Mouse (Mus musculus) midbrain, embryonic 13.5 days (tissue): Measurements from ENCODE around the gene Mc1r. TPM values are rescaled to one million over a fixed set of nuclear protein-coding genes. Genes with fewer than 3 reads are reported as not detected.

Experiments
- ATAC-seq: fragments of 200-750 bp; cut with Nextera tagmentation; 2 replicates; pipeline ENCODE4 v1.8.0; 2017; ENCODE audit warnings: mild to moderate bottlenecking, moderate TSS enrichment, moderate library complexity
- H3K27ac ChIP-seq: fragments of 300-500 bp; sonication (generic); 2 replicates; pipeline ENCODE4 v1.5.1; 2015; ENCODE audit warnings: inconsistent platforms, mild to moderate bottlenecking, moderate library complexity
- H3K27me3 ChIP-seq: fragments of 300-500 bp; sonication (generic); 2 replicates; pipeline ENCODE4 v1.6.1; 2015; ENCODE audit warnings: mild to moderate bottlenecking, inconsistent platforms
- H3K36me3 ChIP-seq: fragments of 300-500 bp; sonication (generic); 2 replicates; pipeline ENCODE4 v1.6.1; 2015; ENCODE audit warnings: mild to moderate bottlenecking, inconsistent platforms
- H3K4me1 ChIP-seq: fragments of 300-500 bp; sonication (generic); replicated peaks from 2 replicates; pipeline ENCODE4 v1.6.1; 2015; ENCODE audit warnings: inconsistent platforms
- H3K4me2 ChIP-seq: fragments of 300-500 bp; sonication (generic); replicated peaks from 2 replicates; pipeline ENCODE4 v1.6.1; 2015; ENCODE audit warnings: moderate library complexity, mild to moderate bottlenecking, inconsistent platforms
- H3K4me3 ChIP-seq: fragments of 300-500 bp; sonication (generic); replicated peaks from 2 replicates; pipeline ENCODE4 v1.5.1; 2015; ENCODE audit warnings: mild to moderate bottlenecking, inconsistent platforms
- H3K9ac ChIP-seq: fragments of 300-500 bp; sonication (generic); replicated peaks from 2 replicates; pipeline ENCODE4 v1.6.1; 2015; ENCODE audit warnings: mild to moderate bottlenecking, inconsistent platforms
- H3K9me3 ChIP-seq: fragments of 300-500 bp; sonication (generic); 2 replicates; pipeline ENCODE4 v1.6.1; 2016; ENCODE audit warnings: mild to moderate bottlenecking, inconsistent platforms
- WGBS: fragments of 180-500 bp; shearing (Covaris S2); methylation state at CpG from one replicate; pipeline ENCODE4 v1.1.7; 2015; 5-methylcytosine and 5-hydroxymethylcytosine counted together
- polyA plus RNA-seq: library from polyadenylated mRNA; unstranded; fragments of >200 nt; fragmentation: Nextera tagmentation; extraction: Ambion mirVana; gene quantifications from 2 replicates; pipeline ENCODE4 v1.2.1, GENCODE M21; 2015

Gene Mc1r
- 0.17 and 0.31 TPM in 2 replicates for polyA plus RNA-seq

GRCm38 (mm10) chr8:123406786-123407185 lies at the start of gene Mc1r:
Mc1r (plus strand) TSS chr8:123407107.
- Histone ChIP-seq H3K27me3 (no peaks in the 10 kb centered on the region), H3K9me3 (no peaks in the 10 kb centered on the region), H3K27ac (no peak within 1 kb of the TSS), H3K9ac (no peak within 1 kb of the TSS), H3K4me3 (no peak within 1 kb of the TSS), H3K4me1 (peaks cover 40% of the 10 kb centered on the region), H3K36me3 (peaks cover 20% of the 10 kb centered on the region), H3K4me2 (no peak within 1 kb of the TSS)
- WGBS, result 6% methylated on average over 4 of the region's 4 CpGs
- ATAC-seq, result no peak

DNA sequence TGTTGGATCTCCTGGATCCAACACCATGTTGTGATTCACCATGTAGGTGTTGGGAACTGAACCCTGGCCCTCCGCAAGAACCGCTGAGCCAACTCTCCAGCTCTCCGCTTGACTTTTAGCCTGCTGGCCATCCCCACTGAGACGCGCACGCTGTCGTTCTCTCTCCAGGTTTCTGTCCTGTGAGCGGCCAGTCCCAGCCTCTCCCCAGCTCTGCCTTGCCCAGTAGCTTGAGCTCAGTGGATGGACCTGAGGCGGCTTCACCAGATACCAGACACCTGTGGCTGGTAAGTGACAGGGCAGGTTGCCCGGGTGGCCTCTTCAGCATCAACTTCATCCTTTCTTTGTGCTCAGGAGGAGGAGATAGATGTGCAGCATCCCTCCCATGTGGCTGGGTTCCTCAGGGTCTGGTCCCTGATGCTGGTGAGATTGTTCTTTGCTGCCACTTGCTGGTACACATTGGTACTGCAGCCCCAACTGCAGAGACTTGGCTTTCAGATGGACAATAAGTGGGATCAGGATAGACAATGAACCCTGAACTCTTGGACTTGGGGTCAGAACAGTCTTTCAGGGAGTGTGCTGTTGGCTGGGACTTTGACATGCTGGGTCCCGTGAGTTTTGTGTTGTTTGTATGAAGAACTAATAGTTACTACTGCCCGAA lies 45.7 kb upstream of the Mc1r start:
- peak; percentile 87 for ATAC-seq
- 36% methylated on average over 12 of the region's 12 CpGs for WGBS
- Histone ChIP-seq H3K9me3 (no peaks in the 10 kb centered on the region), H3K4me1 (0 out of 2 replicates have a peak, but pooled peaks cover 3% of the 10 kb centered on the region), H3K27ac (0 out of 2 replicates have a peak overlapping the region, but pooled peaks have one; percentile 47), H3K27me3 (no peaks in the 10 kb centered on the region), H3K9ac (no peak overlapping the region; the same call in 1 of the 2 replicates), H3K4me2 (no peak overlapping the region), H3K4me3 (no peak overlapping the region), H3K36me3 (peaks cover 88% of the 10 kb centered on the region)

GRCm38 (mm10) chr8:123373403-123374238 lies 33.3 kb upstream of the Mc1r start, which contains the start of gene Tcf25:
Tcf25 (plus strand) TSS chr8:123373753.
- no peaks in the 10 kb centered on the region for H3K9me3 ChIP-seq
- no peaks in the 10 kb centered on the region for H3K27me3 ChIP-seq
- H3K4me1 ChIP-seq, result peaks cover 31% of the 10 kb centered on the region
- H3K36me3 ChIP-seq, result peaks cover 33% of the 10 kb centered on the region
- peak within 1 kb of the TSS; percentile 75 for H3K4me3 ChIP-seq
- WGBS, result under 1% methylated on average over 75 of the region's 75 CpGs
- ATAC-seq, result peak; percentile 94
- H3K27ac ChIP-seq, result peak within 1 kb of the TSS; percentile 96
- peak within 1 kb of the TSS; percentile 87 for H3K9ac ChIP-seq
- peak within 1 kb of the TSS; percentile 74 for H3K4me2 ChIP-seq

GRCm38 (mm10) chr8:123374239-123374578 lies 32.7 kb upstream of the Mc1r start:
- Histone ChIP-seq H3K4me2 (peak overlapping the region; percentile 74), H3K4me3 (peak overlapping the region; percentile 75), H3K27me3 (no peaks in the 10 kb centered on the region), H3K27ac (peak overlapping the region; percentile 96), H3K4me1 (peaks cover 31% of the 10 kb centered on the region), H3K9ac (peak overlapping the region; percentile 87), H3K36me3 (peaks cover 27% of the 10 kb centered on the region), H3K9me3 (no peaks in the 10 kb centered on the region)
- 1% methylated on average over 20 of the region's 20 CpGs for WGBS
- ATAC-seq, result peak; percentile 73

- Histone ChIP-seq H3K27ac (peak overlapping the region; percentile 53; the same call in 1 of the 2 replicates), H3K36me3 (peaks cover 19% of the 10 kb centered on the region; the same call in 1 of the 2 replicates), H3K4me1 (peaks cover 31% of the 10 kb centered on the region), H3K4me3 (no peak overlapping the region), H3K9ac (peak overlapping the region; percentile 87), H3K27me3 (no peaks in the 10 kb centered on the region), H3K4me2 (0 out of 2 replicates have a peak overlapping the region, but pooled peaks have one; percentile 5), H3K9me3 (no peaks in the 10 kb centered on the region)
- WGBS, result 88% methylated on average over 10 of the region's 10 CpGs
- ATAC-seq, result no peak
These were observed 31.2 kb upstream of the Mc1r start for GRCm38 (mm10) chr8:123375701-123376100.

GRCm38 (mm10) chr8:123376106-123376505 lies 30.8 kb upstream of the Mc1r start:
- Histone ChIP-seq H3K4me2 (0 out of 2 replicates have a peak overlapping the region, but pooled peaks have one; percentile 5), H3K9me3 (no peaks in the 10 kb centered on the region), H3K36me3 (peaks cover 22% of the 10 kb centered on the region), H3K4me3 (no peak overlapping the region), H3K9ac (peak overlapping the region; percentile 87), H3K4me1 (peaks cover 31% of the 10 kb centered on the region), H3K27me3 (no peaks in the 10 kb centered on the region), H3K27ac (peak overlapping the region; percentile 53; the same call in 1 of the 2 replicates)
- no peak for ATAC-seq
- 59% methylated on average over 8 of the region's 8 CpGs for WGBS

DNA sequence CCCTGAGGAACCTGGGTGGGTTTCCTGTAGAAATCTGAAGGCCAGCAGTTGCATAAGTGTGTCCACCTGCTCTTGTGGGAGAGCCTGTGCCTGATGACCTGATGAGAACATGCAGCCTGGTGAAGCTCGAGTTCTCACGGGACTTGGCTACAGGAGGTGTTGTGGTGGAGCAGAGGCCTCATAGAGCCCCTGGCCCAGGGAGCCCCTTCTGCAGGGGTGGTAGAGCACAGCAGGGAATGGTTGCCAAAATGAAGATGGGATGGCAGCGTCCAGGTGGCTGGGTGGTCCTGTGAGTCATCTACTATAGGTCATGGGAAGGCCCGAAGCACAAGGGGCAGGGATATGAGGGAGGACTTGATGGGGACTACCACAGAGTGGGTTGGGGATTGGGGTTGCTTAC lies 25.2 kb upstream of the Mc1r start:
- Histone ChIP-seq H3K4me2 (no peak overlapping the region), H3K9me3 (no peaks in the 10 kb centered on the region), H3K27ac (no peak overlapping the region), H3K4me3 (no peak overlapping the region), H3K27me3 (no peaks in the 10 kb centered on the region), H3K36me3 (peaks cover 67% of the 10 kb centered on the region), H3K9ac (no peak overlapping the region), H3K4me1 (peaks cover under 1% of the 10 kb centered on the region; the same call in 1 of the 2 replicates)
- ATAC-seq, result no peak
- WGBS, result 93% methylated on average over 4 of the region's 4 CpGs

DNA sequence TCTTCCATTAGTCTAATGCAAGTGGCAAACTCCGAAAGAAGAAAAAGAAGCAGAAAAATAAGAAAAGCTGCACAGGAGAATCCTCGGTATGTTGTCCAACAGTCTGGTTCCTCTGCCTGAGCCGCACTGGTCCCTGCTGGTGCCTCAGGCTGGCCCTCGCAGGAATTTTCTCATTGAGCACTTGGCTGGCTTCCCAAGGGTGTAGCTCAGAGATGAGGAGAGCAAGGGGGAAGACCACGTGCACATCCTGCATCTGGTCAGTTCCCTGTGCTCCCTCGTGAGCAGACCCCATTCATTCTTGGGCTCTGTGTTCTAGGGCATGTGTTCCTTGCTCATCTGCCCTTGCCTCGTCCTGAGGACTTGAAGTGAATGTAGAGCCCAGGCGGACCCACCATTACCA lies 24.4 kb upstream of the Mc1r start:
- H3K9ac ChIP-seq, result no peak overlapping the region
- H3K9me3 ChIP-seq, result no peaks in the 10 kb centered on the region
- H3K4me3 ChIP-seq, result no peak overlapping the region
- H3K36me3 ChIP-seq, result peaks cover 75% of the 10 kb centered on the region
- H3K27me3 ChIP-seq, result no peaks in the 10 kb centered on the region
- 95% methylated on average over 8 of the region's 8 CpGs for WGBS
- H3K27ac ChIP-seq, result no peak overlapping the region
- no peak overlapping the region for H3K4me2 ChIP-seq
- H3K4me1 ChIP-seq, result no peaks in the 10 kb centered on the region
- no peak for ATAC-seq

DNA sequence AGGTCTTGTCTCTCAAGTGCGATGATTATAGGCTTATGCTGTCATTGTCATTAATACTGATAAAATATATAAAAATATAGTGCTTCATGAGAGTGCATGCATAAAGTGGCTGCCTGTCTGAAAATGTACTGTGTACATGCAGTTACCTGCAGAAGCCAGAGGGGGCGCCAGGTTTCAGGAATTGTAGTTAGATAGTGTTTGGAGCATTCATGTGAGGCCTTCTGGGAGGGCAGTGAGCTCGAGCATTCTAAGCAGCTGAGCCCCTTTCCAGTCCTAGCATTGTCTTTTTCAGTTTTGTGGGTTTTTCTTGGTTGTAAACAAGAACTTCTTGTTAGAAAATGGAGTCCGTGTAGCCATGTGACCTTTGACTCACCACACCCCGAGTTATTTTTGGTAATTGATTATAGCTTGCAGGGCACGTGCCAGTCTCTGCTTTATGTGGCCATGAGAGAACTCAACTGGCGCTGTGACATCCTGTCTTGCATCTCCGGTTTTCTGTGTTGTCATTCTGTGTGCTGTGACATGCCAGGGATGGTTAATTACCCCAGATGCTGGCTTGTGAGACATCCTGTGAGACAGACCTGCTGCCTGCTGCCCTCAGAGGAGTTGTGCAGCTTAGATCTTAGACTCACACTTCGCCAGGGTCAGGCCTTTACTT lies 21.9 kb upstream of the Mc1r start:
- Histone ChIP-seq H3K9ac (no peak overlapping the region), H3K36me3 (peaks cover 94% of the 10 kb centered on the region), H3K4me1 (no peaks in the 10 kb centered on the region), H3K27me3 (no peaks in the 10 kb centered on the region), H3K9me3 (no peaks in the 10 kb centered on the region), H3K4me2 (no peak overlapping the region), H3K27ac (no peak overlapping the region), H3K4me3 (no peak overlapping the region)
- no peak for ATAC-seq
- 73% methylated on average over 9 of the region's 9 CpGs for WGBS

DNA sequence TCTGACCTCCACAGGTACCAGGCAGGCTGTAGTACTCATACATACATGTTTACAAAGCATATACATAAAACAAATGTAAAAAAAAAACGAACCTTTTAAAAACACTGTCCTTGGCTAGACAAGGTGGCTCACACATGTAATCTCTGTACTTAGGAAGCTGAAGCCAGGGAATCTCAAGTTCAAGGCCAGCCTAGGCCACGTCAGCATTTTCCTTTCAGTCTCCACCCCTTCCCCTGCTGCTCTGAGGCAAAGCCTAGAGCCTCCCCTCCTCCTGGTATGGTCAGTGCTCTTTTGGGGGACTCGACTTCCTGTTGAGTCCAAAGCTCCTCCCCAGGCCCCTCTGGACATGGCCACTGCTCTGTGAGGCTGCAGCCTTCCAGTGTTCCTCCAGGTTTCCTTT lies 19.9 kb upstream of the Mc1r start:
- Histone ChIP-seq H3K4me2 (no peak overlapping the region), H3K9ac (no peak overlapping the region), H3K9me3 (no peaks in the 10 kb centered on the region), H3K4me1 (no peaks in the 10 kb centered on the region), H3K27me3 (no peaks in the 10 kb centered on the region), H3K27ac (no peak overlapping the region), H3K36me3 (peaks cover 99% of the 10 kb centered on the region), H3K4me3 (no peak overlapping the region)
- ATAC-seq, result no peak
- WGBS, result 85% methylated on average over 3 of the region's 3 CpGs

- Histone ChIP-seq H3K27me3 (no peaks in the 10 kb centered on the region), H3K9ac (no peak overlapping the region), H3K4me1 (no peaks in the 10 kb centered on the region), H3K36me3 (peaks cover 99% of the 10 kb centered on the region), H3K9me3 (no peaks in the 10 kb centered on the region), H3K27ac (no peak overlapping the region), H3K4me3 (no peak overlapping the region), H3K4me2 (no peak overlapping the region)
- 96% methylated on average over 8 of the region's 8 CpGs for WGBS
- ATAC-seq, result no peak
These were observed 19.1 kb upstream of the Mc1r start for GRCm38 (mm10) chr8:123387801-123388200.

- no peak for ATAC-seq
- Histone ChIP-seq H3K9ac (no peak overlapping the region), H3K27ac (no peak overlapping the region), H3K9me3 (no peaks in the 10 kb centered on the region), H3K4me2 (no peak overlapping the region), H3K36me3 (peaks cover 99% of the 10 kb centered on the region), H3K4me3 (no peak overlapping the region), H3K4me1 (no peaks in the 10 kb centered on the region), H3K27me3 (no peaks in the 10 kb centered on the region)
- 96% methylated on average over 7 of the region's 7 CpGs for WGBS
These were observed 17.9 kb upstream of the Mc1r start for GRCm38 (mm10) chr8:123389026-123389425.
